Comparison of ENCODE assay signal across 8 mouse cellular contexts in the genomic region with DNA sequence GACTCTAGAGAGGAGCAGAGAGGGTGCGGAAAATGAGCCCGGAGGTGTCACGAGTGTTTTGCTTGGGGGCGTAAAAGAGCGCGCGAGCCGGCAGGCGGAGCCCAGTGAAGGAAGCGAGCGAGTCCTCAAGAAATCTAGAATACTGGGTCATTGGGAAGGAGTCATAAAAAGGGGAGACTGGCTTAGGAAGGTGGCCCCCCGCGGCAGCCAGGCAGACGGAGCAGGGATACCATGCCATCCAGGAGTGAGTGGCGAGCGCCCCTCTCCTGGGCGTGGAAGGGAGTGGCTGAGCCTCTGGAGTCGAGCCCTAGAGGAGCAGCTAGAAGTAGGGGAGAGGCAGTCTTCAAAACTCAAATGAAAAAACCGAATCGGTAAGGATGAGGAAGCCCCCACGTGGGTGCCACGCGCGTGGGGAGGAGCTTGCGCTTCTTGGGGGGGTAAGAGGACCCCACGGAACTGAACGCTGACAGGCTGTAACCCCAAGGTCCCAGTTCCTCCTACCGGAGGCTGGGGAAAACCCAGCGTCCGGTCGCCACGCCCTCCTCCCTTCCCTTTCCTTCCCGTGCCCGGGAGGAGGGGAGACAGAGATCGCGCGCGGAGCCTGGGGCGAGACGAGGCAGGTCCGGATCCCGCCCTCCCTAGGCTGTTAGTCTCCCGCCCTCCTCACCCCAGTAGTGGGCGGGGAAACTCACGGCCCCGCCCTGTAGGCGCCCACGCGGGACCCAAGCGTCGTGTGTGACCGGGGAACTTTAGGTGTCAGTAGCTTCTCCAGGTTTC. TPM values are rescaled to one million over a fixed set of nuclear protein-coding genes. Genes with fewer than 3 reads are reported as not detected.
DNase-seq lines count a peak whose midpoint lies in the region; ATAC-seq and TF ChIP-seq lines count a peak whose summit lies in the region.

No protein-coding gene starts in this region.

- H3K9me3 ChIP-seq in embryonic facial prominence, embryonic 11.5 days (replicated peaks; ENCODE audit: control insufficient read depth, low read length): no peaks in the 10 kb centered on the region
- no peaks in the 10 kb centered on the region for H3K9me3 ChIP-seq in heart, embryonic 13.5 days
- H3K9me3 ChIP-seq in kidney, postnatal 0 days (replicated peaks; ENCODE audit: low read length): no peaks in the 10 kb centered on the region

- DNase-seq in layer of hippocampus, adult 2 months (ENCODE audit: low spot score in 2 of 2): no peak
- no peak for DNase-seq in layer of hippocampus, postnatal 10 days (ENCODE audit: low spot score in 2 of 2)
- DNase-seq in embryonic facial prominence, embryonic 11.5 days (ENCODE audit: low spot score): peak; percentile 66
- DNase-seq in kidney, postnatal 0 days (ENCODE audit: low spot score): peak; percentile 86
- DNase-seq in spleen, postnatal 14 days (ENCODE audit: low spot score in 2 of 2): peak; percentile 59 to 72
- DNase-seq in left cerebral cortex, adult 8-10 months (ENCODE audit: low spot score in 2 of 2): no peak

- H3K4me3 ChIP-seq in layer of hippocampus, adult 2 months: peak overlapping the region; percentile 55
- H3K4me3 ChIP-seq in embryonic facial prominence, embryonic 11.5 days (ENCODE audit: low read depth, low read length): peak overlapping the region; percentile 55
- H3K4me3 ChIP-seq in heart, embryonic 13.5 days: peak overlapping the region; percentile 67
- H3K4me3 ChIP-seq in kidney, postnatal 0 days (replicated peaks; ENCODE audit: low read depth, low read length): peak overlapping the region; percentile 77

- H3K27ac ChIP-seq in layer of hippocampus, adult 2 months: peak overlapping the region; percentile 78
- no peak overlapping the region for H3K27ac ChIP-seq in embryonic facial prominence, embryonic 11.5 days (replicated peaks; ENCODE audit: low read depth, low read length)
- peak overlapping the region; percentile 87 for H3K27ac ChIP-seq in heart, embryonic 13.5 days (replicated peaks)
- peak overlapping the region; percentile 75 for H3K27ac ChIP-seq in kidney, postnatal 0 days

- peak overlapping the region; percentile 90 for H3K4me2 ChIP-seq in embryonic facial prominence, embryonic 11.5 days (ENCODE audit: low read depth, low read length)
- H3K4me2 ChIP-seq in heart, embryonic 13.5 days: peak overlapping the region; percentile 88
- peak overlapping the region; percentile 92 for H3K4me2 ChIP-seq in kidney, postnatal 0 days (ENCODE audit: low read length)

- no peaks in the 10 kb centered on the region for H3K36me3 ChIP-seq in embryonic facial prominence, embryonic 11.5 days (replicated peaks; ENCODE audit: control insufficient read depth, insufficient read depth, low read depth, low read length)
- peaks cover 24% of the 10 kb centered on the region for H3K36me3 ChIP-seq in heart, embryonic 13.5 days
- H3K36me3 ChIP-seq in kidney, postnatal 0 days (ENCODE audit: insufficient read depth, low read length): no peaks in the 10 kb centered on the region

- peaks cover 33% of the 10 kb centered on the region for H3K27me3 ChIP-seq in embryonic facial prominence, embryonic 11.5 days (ENCODE audit: control insufficient read depth, insufficient read depth, low read length)
- H3K27me3 ChIP-seq in heart, embryonic 13.5 days (replicated peaks): peaks cover 29% of the 10 kb centered on the region
- no peaks in the 10 kb centered on the region for H3K27me3 ChIP-seq in kidney, postnatal 0 days (ENCODE audit: insufficient read depth, low read length)

- 0 out of 2 replicates have a peak, but pooled peaks have one; percentile 5 for TF ChIP-seq CTCF in layer of hippocampus, adult 2 months (conservative IDR thresholded peaks at IDR 0.05)
- TF ChIP-seq CTCF in kidney, postnatal 0 days (IDR thresholded peaks at IDR 0.05; ENCODE audit: low read depth): no peak

- 1% methylated on average over 48 of the region's 52 CpGs for WGBS in embryonic facial prominence, embryonic 11.5 days
- under 1% methylated on average over 51 of the region's 52 CpGs for WGBS in heart, embryonic 13.5 days
- under 1% methylated on average over 43 of the region's 52 CpGs for WGBS in kidney, postnatal 0 days

- ATAC-seq in embryonic facial prominence, embryonic 11.5 days (replicated peaks; ENCODE audit: insufficient number of reproducible peaks, low FRiP score, low TSS enrichment, low read depth): 0 out of 2 replicates have a peak, but pooled peaks have one; percentile 15
- ATAC-seq in heart, embryonic 13.5 days (ENCODE audit: extremely low read depth, insufficient number of reproducible peaks, low FRiP score, low TSS enrichment): peak; percentile 62
- peak; percentile 25 for ATAC-seq in kidney, postnatal 0 days (replicated peaks; ENCODE audit: low FRiP score, low read depth)
- ATAC-seq in megakaryocyte, adult 5-6 weeks (ENCODE audit: poor library complexity, severe bottlenecking): peak; percentile 65

- H3K9ac ChIP-seq in embryonic facial prominence, embryonic 11.5 days (replicated peaks; ENCODE audit: low read length): peak overlapping the region; percentile 42; the same call in 1 of the 2 replicates
- peak overlapping the region; percentile 88 for H3K9ac ChIP-seq in heart, embryonic 13.5 days
- H3K9ac ChIP-seq in kidney, postnatal 0 days (ENCODE audit: low read depth, low read length): peak overlapping the region; percentile 79

- peaks cover 10% of the 10 kb centered on the region for H3K4me1 ChIP-seq in embryonic facial prominence, embryonic 11.5 days (ENCODE audit: control insufficient read depth, insufficient read depth, low read length)
- peaks cover 34% of the 10 kb centered on the region for H3K4me1 ChIP-seq in heart, embryonic 13.5 days
- H3K4me1 ChIP-seq in kidney, postnatal 0 days (replicated peaks; ENCODE audit: insufficient read depth, low read length): peaks cover 28% of the 10 kb centered on the region; the same call in 1 of the 2 replicates

RNA-seq across cellular contexts. Expression of a gene that starts 2.2 kb away (rescaled TPM):
- 1 to 10 TPM; 6.9 TPM for total RNA-seq in layer of hippocampus, adult 2 months (2021)
- 10 to 100 TPM; 11.0 to 12.9 TPM for total RNA-seq in layer of hippocampus, postnatal 10 days (2021)
- 1.1 and 1.5 TPM in 2 replicates for polyA plus RNA-seq in embryonic facial prominence, embryonic 11.5 days (2014; fragmentation: Nextera tagmentation; extraction: Ambion mirVana)
- polyA plus RNA-seq in heart, embryonic 13.5 days (2015; fragmentation: Nextera tagmentation; extraction: Ambion mirVana): 4.3 TPM in 2 replicates
- polyA plus RNA-seq in kidney, postnatal 0 days (2015; fragmentation: Nextera tagmentation; extraction: Ambion mirVana): 3.2 and 3.6 TPM in 2 replicates
- total RNA-seq in megakaryocyte, adult 5-6 weeks (2015): 281 and 286 TPM in 2 replicates
- 42.2 and 47.4 TPM in 2 replicates for total RNA-seq in megakaryocyte, adult 5-6 weeks (2017)
- 10 to 100 TPM in 2 of 4 experiments, 1 to 10 TPM in 2; 6.1 to 19.9 (median 11.1) TPM for total RNA-seq in left cerebral cortex, adult 8-10 months (2022)

RNA-seq across cellular contexts. Expression of a gene that starts 8.4 kb away (rescaled TPM):
- total RNA-seq in layer of hippocampus, adult 2 months (2021): 10 to 100 TPM; 20.2 to 20.6 TPM
- total RNA-seq in layer of hippocampus, postnatal 10 days (2021): 10 to 100 TPM; 26.6 to 29.8 TPM
- polyA plus RNA-seq in embryonic facial prominence, embryonic 11.5 days (2014; fragmentation: Nextera tagmentation; extraction: Ambion mirVana): 29.4 and 29.7 TPM in 2 replicates
- 30.8 and 32.8 TPM in 2 replicates for polyA plus RNA-seq in heart, embryonic 13.5 days (2015; fragmentation: Nextera tagmentation; extraction: Ambion mirVana)
- 31.4 and 32.3 TPM in 2 replicates for polyA plus RNA-seq in kidney, postnatal 0 days (2015; fragmentation: Nextera tagmentation; extraction: Ambion mirVana)
- 24.8 and 32.0 TPM in 2 replicates for total RNA-seq in megakaryocyte, adult 5-6 weeks (2015)
- total RNA-seq in megakaryocyte, adult 5-6 weeks (2017): 26.7 and 44.6 TPM in 2 replicates
- total RNA-seq in left cerebral cortex, adult 8-10 months (2022): 10 to 100 TPM; 25.3 to 29.6 (median 28.6) TPM

RNA-seq across cellular contexts. Expression of a gene that starts 14.0 kb away (rescaled TPM):
- 10 to 100 TPM in 1 of 2 experiments, 1 to 10 TPM in 1; 8.6 to 11.6 TPM for total RNA-seq in layer of hippocampus, adult 2 months (2021)
- total RNA-seq in layer of hippocampus, postnatal 10 days (2021): 10 to 100 TPM; 37.2 to 46.4 TPM
- polyA plus RNA-seq in embryonic facial prominence, embryonic 11.5 days (2014; fragmentation: Nextera tagmentation; extraction: Ambion mirVana): 0.70 and 1.0 TPM in 2 replicates
- polyA plus RNA-seq in heart, embryonic 13.5 days (2015; fragmentation: Nextera tagmentation; extraction: Ambion mirVana): 1.4 and 1.5 TPM in 2 replicates
- polyA plus RNA-seq in kidney, postnatal 0 days (2015; fragmentation: Nextera tagmentation; extraction: Ambion mirVana): 1.0 and 1.1 TPM in 2 replicates
- 0.68 and 0.91 TPM in 2 replicates for total RNA-seq in megakaryocyte, adult 5-6 weeks (2015)
- not detected in 2 replicates for total RNA-seq in megakaryocyte, adult 5-6 weeks (2017)
- total RNA-seq in left cerebral cortex, adult 8-10 months (2022): 10 to 100 TPM; 27.1 to 37.7 (median 34.1) TPM

RNA-seq across cellular contexts. Expression of a gene that starts 29.9 kb away (rescaled TPM):
- 10 to 100 TPM; 62.9 to 67.4 TPM for total RNA-seq in layer of hippocampus, adult 2 months (2021)
- total RNA-seq in layer of hippocampus, postnatal 10 days (2021): 10 to 100 TPM; 44.4 to 45.8 TPM
- 23.2 and 24.8 TPM in 2 replicates for polyA plus RNA-seq in embryonic facial prominence, embryonic 11.5 days (2014; fragmentation: Nextera tagmentation; extraction: Ambion mirVana)
- polyA plus RNA-seq in heart, embryonic 13.5 days (2015; fragmentation: Nextera tagmentation; extraction: Ambion mirVana): 19.7 and 22.1 TPM in 2 replicates
- 18.8 and 19.4 TPM in 2 replicates for polyA plus RNA-seq in kidney, postnatal 0 days (2015; fragmentation: Nextera tagmentation; extraction: Ambion mirVana)
- total RNA-seq in megakaryocyte, adult 5-6 weeks (2015): 30.5 and 30.9 TPM in 2 replicates
- 18.3 and 22.9 TPM in 2 replicates for total RNA-seq in megakaryocyte, adult 5-6 weeks (2017)
- 10 to 100 TPM; 57.8 to 60.7 (median 58.4) TPM for total RNA-seq in left cerebral cortex, adult 8-10 months (2022)

RNA-seq across cellular contexts. Expression of a gene that starts 30.0 kb away (rescaled TPM):
- total RNA-seq in layer of hippocampus, adult 2 months (2021): 10 to 100 TPM; 26.9 to 28.1 TPM
- 10 to 100 TPM; 22.6 to 29.4 TPM for total RNA-seq in layer of hippocampus, postnatal 10 days (2021)
- 63.1 and 69.5 TPM in 2 replicates for polyA plus RNA-seq in embryonic facial prominence, embryonic 11.5 days (2014; fragmentation: Nextera tagmentation; extraction: Ambion mirVana)
- 40.4 and 42.1 TPM in 2 replicates for polyA plus RNA-seq in heart, embryonic 13.5 days (2015; fragmentation: Nextera tagmentation; extraction: Ambion mirVana)
- 76.8 and 78.6 TPM in 2 replicates for polyA plus RNA-seq in kidney, postnatal 0 days (2015; fragmentation: Nextera tagmentation; extraction: Ambion mirVana)
- 31.5 and 33.7 TPM in 2 replicates for total RNA-seq in megakaryocyte, adult 5-6 weeks (2015)
- total RNA-seq in megakaryocyte, adult 5-6 weeks (2017): 19.4 and 20.9 TPM in 2 replicates
- total RNA-seq in left cerebral cortex, adult 8-10 months (2022): 10 to 100 TPM; 21.7 to 27.4 (median 26.7) TPM

Comparison
In these comparisons a context has a peak if more than half of its experiments do, and no peak if none do; other contexts are left out.
1. DNase-seq: peak in embryonic facial prominence, embryonic 11.5 days (single experiment), kidney, postnatal 0 days (single experiment) and spleen, postnatal 14 days (2 of 2); none in layer of hippocampus, adult 2 months (0 of 2), layer of hippocampus, postnatal 10 days (0 of 2) and left cerebral cortex, adult 8-10 months (0 of 2).
2. ATAC-seq: peak in every context shown above with its lines; median percentile 65 in megakaryocyte, adult 5-6 weeks; 62 in heart, embryonic 13.5 days; 25 in kidney, postnatal 0 days; 15 in embryonic facial prominence, embryonic 11.5 days.
3. RNA of a gene that starts 14.0 kb away (total RNA-seq): 37.2 to 46.4 TPM in layer of hippocampus, postnatal 10 days, 27.1 to 37.7 TPM in left cerebral cortex, adult 8-10 months and 8.6 to 11.6 TPM in layer of hippocampus, adult 2 months; 0.68 to 0.91 TPM in megakaryocyte, adult 5-6 weeks; every median in the first group is over 4 times any median in the second.
4. Peak in every context shown above with its lines, with median percentiles within 50 percentile points of each other: H3K4me3 ChIP-seq, H3K4me2 ChIP-seq and H3K9ac ChIP-seq.